Mouse (Mus musculus) kidney, adult 2 months (tissue): ENCODE data around the gene Tmem81. TPM values are rescaled to one million over a fixed set of nuclear protein-coding genes. Genes with fewer than 3 reads are reported as not detected.

Source experiments
- DNase-seq: peaks from one replicate; pipeline ENCODE4 v3.0.0; 2021
- H3K27ac ChIP-seq: fragments of 200-500 bp; 2 replicates; pipeline ENCODE4 v1.5.1; 2012; ENCODE audit warnings: low read depth, low read length, control low read depth, inconsistent platforms; ENCODE audit not compliant: insufficient read depth
- H3K27me3 ChIP-seq: fragments of 200-500 bp; replicated peaks from 2 replicates; pipeline ENCODE4 v1.6.1; 2012; ENCODE audit warnings: mild to moderate bottlenecking, moderate library complexity, low read length, inconsistent platforms; ENCODE audit not compliant: control insufficient read depth, insufficient read depth
- H3K36me3 ChIP-seq: fragments of 200-500 bp; 2 replicates; pipeline ENCODE4 v1.6.1; 2012; ENCODE audit warnings: mild to moderate bottlenecking, moderate library complexity, low read length, inconsistent platforms; ENCODE audit not compliant: control insufficient read depth, insufficient read depth
- H3K4me1 ChIP-seq: fragments of 200-500 bp; 2 replicates; pipeline ENCODE4 v1.6.1; 2011; ENCODE audit warnings: low read length; ENCODE audit not compliant: control insufficient read depth, insufficient read depth
- H3K4me3 ChIP-seq: fragments of 200-500 bp; 2 replicates; pipeline ENCODE4 v1.5.1; 2011; ENCODE audit warnings: mild to moderate bottlenecking, low read depth, low read length, control low read depth; ENCODE audit not compliant: insufficient read depth
- CTCF ChIP-seq: fragments of 200-500 bp; conservative IDR thresholded peaks from 2 replicates; pipeline ENCODE4 v1.5.1; 2011; ENCODE audit warnings: low read depth, mild to moderate bottlenecking, control low read depth, low read length, moderate library complexity, mixed read lengths; ENCODE audit not compliant: insufficient read depth, insufficient read length
- POLR2A ChIP-seq: fragments of 200-500 bp; IDR thresholded peaks from one replicate; pipeline ENCODE4 v1.6.1; 2011; ENCODE audit warnings: low read depth, low read length, control low read depth
- WGBS: fragments of 180-500 bp; shearing (Covaris S2); methylation state at CpG from one replicate; pipeline ENCODE4 v1.1.7; 2018; 5-methylcytosine and 5-hydroxymethylcytosine counted together
- polyA plus RNA-seq: library from polyadenylated mRNA; depleted of rRNA; stranded (reverse); fragments of >200 nt; gene quantifications from 2 replicates; pipeline ENCODE4 v1.2.3, GENCODE M21; 2012

Gene Tmem81
- polyA plus RNA-seq, 1 experiment: 2.0 TPM

DNA sequence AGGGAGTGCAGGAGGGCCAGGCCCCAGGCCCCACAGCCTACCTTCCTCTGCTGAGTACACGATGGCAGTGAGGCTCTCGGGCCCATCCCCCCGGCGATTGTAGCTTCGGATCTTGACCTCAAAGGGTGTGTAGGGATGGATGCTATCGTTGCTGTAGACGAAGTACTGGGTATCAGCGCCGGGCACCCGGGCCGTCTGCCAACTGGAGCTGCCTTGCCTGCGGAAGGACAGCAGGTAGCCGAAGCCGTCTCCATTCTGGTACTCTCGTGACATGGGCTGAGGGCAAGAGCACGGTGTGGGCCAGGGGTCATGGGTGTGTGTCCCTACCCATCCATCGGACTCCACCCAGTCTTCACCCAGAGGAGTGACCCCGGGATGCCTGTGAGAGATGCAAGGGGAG is 12.6 kb downstream of the Tmem81 start:
- Histone ChIP-seq H3K27ac (no peak overlapping the region), H3K4me1 (0 out of 2 replicates have a peak, but pooled peaks cover 2% of the 10 kb centered on the region), H3K36me3 (no peaks in the 10 kb centered on the region), H3K4me3 (no peak overlapping the region), H3K27me3 (no peaks in the 10 kb centered on the region)
- DNase-seq: no peak
- WGBS: 81% methylated on average over 18 of the region's 18 CpGs
- TF ChIP-seq CTCF (no peak), POLR2A (no peak)

DNA sequence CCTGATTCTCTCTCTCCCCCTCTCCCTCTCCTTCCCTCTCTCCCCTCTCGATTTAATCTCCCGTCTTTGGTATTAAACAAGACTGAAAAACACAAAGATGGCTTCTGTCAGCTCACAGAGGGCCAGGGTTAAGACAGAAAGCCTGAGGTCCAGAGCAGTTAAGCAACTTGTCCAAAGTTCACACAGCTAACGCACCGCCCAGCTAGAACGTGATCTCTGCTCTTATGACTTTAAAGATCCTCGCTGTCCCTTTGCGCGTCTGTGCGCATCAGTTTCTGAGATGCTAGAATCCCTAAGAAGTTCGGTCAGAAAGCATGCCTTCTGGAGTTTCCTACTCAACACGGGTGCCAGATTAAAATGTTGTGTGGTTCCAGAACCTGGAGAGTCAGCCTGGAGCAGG is 13.7 kb downstream of the Tmem81 start:
- H3K27me3 ChIP-seq: no peaks in the 10 kb centered on the region
- 0 out of 2 replicates have a peak, but pooled peaks cover 2% of the 10 kb centered on the region for H3K4me1 ChIP-seq
- H3K4me3 ChIP-seq: no peak overlapping the region
- H3K27ac ChIP-seq: no peak overlapping the region
- H3K36me3 ChIP-seq: no peaks in the 10 kb centered on the region
- TF ChIP-seq POLR2A (no peak), CTCF (no peak)
- WGBS: 71% methylated on average over 11 of the region's 11 CpGs
- peak; percentile 52 for DNase-seq

GRCm38 (mm10) chr1:132520764-132521163 is 14.7 kb downstream of the Tmem81 start:
- TF ChIP-seq CTCF: no peak
- no peak for TF ChIP-seq POLR2A
- Histone ChIP-seq H3K36me3 (no peaks in the 10 kb centered on the region), H3K4me3 (no peak overlapping the region), H3K4me1 (0 out of 2 replicates have a peak, but pooled peaks cover 2% of the 10 kb centered on the region), H3K27ac (no peak overlapping the region), H3K27me3 (no peaks in the 10 kb centered on the region)
- peak; percentile 61 for DNase-seq
- WGBS: 18% methylated on average over 5 of the region's 6 CpGs

DNA sequence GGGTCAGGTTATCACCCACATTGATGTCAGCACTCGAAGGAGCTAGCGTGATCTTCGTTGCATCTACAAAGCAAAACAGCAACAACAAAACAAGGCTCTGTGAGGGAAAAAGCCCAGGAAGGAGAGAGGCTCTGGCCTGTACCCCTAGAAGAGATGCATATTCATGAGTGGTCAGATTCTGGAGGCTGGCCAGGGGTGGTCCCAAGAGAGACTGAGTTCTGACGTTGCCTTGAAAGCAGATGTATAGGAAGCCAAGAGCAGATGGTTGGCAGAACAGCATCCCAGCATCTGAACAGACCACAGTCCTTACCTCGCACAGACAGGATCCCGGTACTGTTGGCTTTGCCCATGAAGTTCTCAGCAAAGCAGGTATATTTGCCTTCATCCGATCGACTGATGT is 17.0 kb downstream of the Tmem81 start:
- H3K4me3 ChIP-seq: no peak overlapping the region
- no peaks in the 10 kb centered on the region for H3K36me3 ChIP-seq
- H3K4me1 ChIP-seq: 0 out of 2 replicates have a peak, but pooled peaks cover 2% of the 10 kb centered on the region
- H3K27me3 ChIP-seq: no peaks in the 10 kb centered on the region
- WGBS: 84% methylated on average over 8 of the region's 8 CpGs
- no peak for TF ChIP-seq POLR2A
- TF ChIP-seq CTCF: no peak
- no peak overlapping the region for H3K27ac ChIP-seq
- DNase-seq: no peak

DNA sequence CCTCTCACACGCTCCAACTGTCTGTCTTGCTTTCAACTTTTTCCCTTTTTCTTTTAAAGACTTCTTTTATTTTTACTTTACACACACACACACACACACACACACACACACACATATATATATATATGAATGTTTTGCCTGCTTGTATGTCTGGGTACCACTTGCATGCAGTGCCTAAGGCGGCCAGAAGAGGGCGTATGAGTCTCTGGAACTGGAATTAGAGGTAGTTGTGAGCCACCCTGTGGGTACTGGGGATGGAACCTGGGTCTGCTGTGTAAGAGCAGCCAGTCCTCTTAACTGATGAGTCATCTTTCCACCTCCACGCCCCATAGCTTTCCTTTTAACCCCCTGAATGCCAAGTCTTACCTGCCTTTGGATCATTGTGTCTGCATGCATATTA is 17.9 kb downstream of the Tmem81 start:
- Histone ChIP-seq H3K36me3 (no peaks in the 10 kb centered on the region), H3K27ac (no peak overlapping the region), H3K27me3 (no peaks in the 10 kb centered on the region), H3K4me1 (0 out of 2 replicates have a peak, but pooled peaks cover 2% of the 10 kb centered on the region), H3K4me3 (no peak overlapping the region)
- peak; percentile 36 for DNase-seq
- 30% methylated on average over 4 of the region's 4 CpGs for WGBS
- peak; percentile 54 for TF ChIP-seq CTCF
- TF ChIP-seq POLR2A: no peak

- no peak overlapping the region for H3K4me3 ChIP-seq
- no peak overlapping the region for H3K27ac ChIP-seq
- H3K27me3 ChIP-seq: no peaks in the 10 kb centered on the region
- peak; percentile 59 for DNase-seq
- no peak for TF ChIP-seq POLR2A
- peak; percentile 76 for TF ChIP-seq CTCF
- 4% methylated on average over 10 of the region's 10 CpGs for WGBS
- H3K36me3 ChIP-seq: no peaks in the 10 kb centered on the region
- H3K4me1 ChIP-seq: no peaks in the 10 kb centered on the region
Observed at GRCm38 (mm10) chr1:132525832-132526231, 19.8 kb downstream of the Tmem81 start.

DNA sequence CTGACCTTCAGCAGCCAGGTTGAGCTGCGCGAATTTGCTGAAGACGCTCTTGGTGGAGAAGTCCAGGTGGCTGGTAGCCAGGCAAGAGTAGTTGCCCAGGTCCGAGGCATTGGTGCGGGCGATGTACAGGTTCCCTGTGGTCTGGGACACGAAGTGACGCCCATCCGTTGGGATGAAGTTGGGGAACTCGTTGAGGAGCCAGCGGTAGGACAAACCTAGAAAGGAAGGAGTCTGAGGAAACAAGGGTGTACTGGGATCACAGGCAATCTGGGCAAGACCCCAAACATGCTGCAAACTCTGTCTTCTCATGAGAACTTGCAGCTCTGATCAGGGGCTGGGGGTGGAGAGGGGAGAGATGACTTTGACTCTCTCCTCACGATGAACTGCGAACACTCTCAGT is 22.0 kb downstream of the Tmem81 start:
- WGBS: 91% methylated on average over 13 of the region's 13 CpGs
- Histone ChIP-seq H3K4me1 (no peaks in the 10 kb centered on the region), H3K27me3 (no peaks in the 10 kb centered on the region), H3K4me3 (no peak overlapping the region), H3K36me3 (no peaks in the 10 kb centered on the region), H3K27ac (no peak overlapping the region)
- TF ChIP-seq CTCF (no peak), POLR2A (no peak)
- no peak for DNase-seq
